Mouse (Mus musculus) midbrain, embryonic 15.5 days (tissue): ENCODE results near the gene Tob2. TPM values are rescaled to one million over a fixed set of nuclear protein-coding genes. Genes with fewer than 3 reads are reported as not detected.

Experiments used
- ATAC-seq: fragments of 200-750 bp; cut with Nextera tagmentation; replicated peaks from 2 replicates; pipeline ENCODE4 v1.8.0; 2017; ENCODE audit warnings: moderate TSS enrichment
- H3K27ac ChIP-seq: fragments of 300-500 bp; sonication (generic); 2 replicates; pipeline ENCODE4 v1.5.1; 2015; ENCODE audit warnings: mild to moderate bottlenecking, inconsistent platforms
- H3K27me3 ChIP-seq: fragments of 300-500 bp; sonication (generic); replicated peaks from 2 replicates; pipeline ENCODE4 v1.6.1; 2015; ENCODE audit warnings: inconsistent platforms
- H3K36me3 ChIP-seq: fragments of 300-500 bp; sonication (generic); replicated peaks from 2 replicates; pipeline ENCODE4 v1.6.1; 2015; ENCODE audit warnings: inconsistent platforms
- H3K4me1 ChIP-seq: fragments of 300-500 bp; sonication (generic); 2 replicates; pipeline ENCODE4 v1.6.1; 2015; ENCODE audit warnings: inconsistent platforms
- H3K4me2 ChIP-seq: fragments of 300-500 bp; sonication (generic); 2 replicates; pipeline ENCODE4 v1.6.1; 2015; ENCODE audit warnings: inconsistent platforms, mild to moderate bottlenecking, moderate library complexity
- H3K4me3 ChIP-seq: fragments of 300-500 bp; sonication (generic); 2 replicates; pipeline ENCODE4 v1.5.1; 2015; ENCODE audit warnings: mild to moderate bottlenecking, inconsistent platforms
- H3K9ac ChIP-seq: fragments of 300-500 bp; sonication (generic); 2 replicates; pipeline ENCODE4 v1.6.1; 2015; ENCODE audit warnings: mild to moderate bottlenecking, inconsistent platforms
- H3K9me3 ChIP-seq: fragments of 300-500 bp; sonication (generic); 2 replicates; pipeline ENCODE4 v1.6.1; 2016; ENCODE audit warnings: inconsistent platforms
- WGBS: fragments of 180-500 bp; shearing (Covaris S2); methylation state at CpG from one replicate; pipeline ENCODE4 v1.1.7; 2015; ENCODE audit warnings: mixed read lengths; 5-methylcytosine and 5-hydroxymethylcytosine counted together
- polyA plus RNA-seq: library from polyadenylated mRNA; unstranded; fragments of >200 nt; fragmentation: Nextera tagmentation; extraction: Ambion mirVana; gene quantifications from 2 replicates; pipeline ENCODE4 v1.2.1, GENCODE M21; 2015

The Tob2 gene
- polyA plus RNA-seq, 1 experiment from 2014 or later: 18.5 TPM

DNA sequence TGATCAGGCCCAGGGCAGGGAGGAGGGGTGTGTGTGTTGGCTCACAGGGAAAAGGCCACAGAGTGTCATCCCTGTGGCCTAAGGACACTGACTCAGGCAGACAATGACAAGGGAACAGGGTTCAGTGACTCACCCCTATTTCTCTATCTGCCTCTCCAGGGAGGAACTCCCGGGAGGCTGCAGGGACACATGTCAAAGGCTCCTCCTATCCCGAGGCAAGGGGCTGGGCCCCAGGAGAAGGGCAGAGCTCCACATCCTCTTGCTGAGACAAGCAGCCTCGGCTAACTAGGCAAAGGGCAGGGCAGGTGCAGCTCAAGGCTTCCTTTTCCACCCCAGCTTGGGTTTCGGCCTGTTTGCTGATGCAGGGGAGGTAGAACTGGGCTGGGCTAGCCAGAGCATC is 12.9 kb downstream of the Tob2 start:
- Histone ChIP-seq H3K27me3 (no peaks in the 10 kb centered on the region), H3K9ac (no peak overlapping the region), H3K27ac (no peak overlapping the region), H3K9me3 (no peaks in the 10 kb centered on the region), H3K4me2 (no peak overlapping the region), H3K4me3 (no peak overlapping the region), H3K4me1 (no peaks in the 10 kb centered on the region; the same call in 1 of the 2 replicates), H3K36me3 (peaks cover 21% of the 10 kb centered on the region; the same call in 1 of the 2 replicates)
- no peak for ATAC-seq
- WGBS: 38% methylated on average over 4 of the region's 4 CpGs

DNA sequence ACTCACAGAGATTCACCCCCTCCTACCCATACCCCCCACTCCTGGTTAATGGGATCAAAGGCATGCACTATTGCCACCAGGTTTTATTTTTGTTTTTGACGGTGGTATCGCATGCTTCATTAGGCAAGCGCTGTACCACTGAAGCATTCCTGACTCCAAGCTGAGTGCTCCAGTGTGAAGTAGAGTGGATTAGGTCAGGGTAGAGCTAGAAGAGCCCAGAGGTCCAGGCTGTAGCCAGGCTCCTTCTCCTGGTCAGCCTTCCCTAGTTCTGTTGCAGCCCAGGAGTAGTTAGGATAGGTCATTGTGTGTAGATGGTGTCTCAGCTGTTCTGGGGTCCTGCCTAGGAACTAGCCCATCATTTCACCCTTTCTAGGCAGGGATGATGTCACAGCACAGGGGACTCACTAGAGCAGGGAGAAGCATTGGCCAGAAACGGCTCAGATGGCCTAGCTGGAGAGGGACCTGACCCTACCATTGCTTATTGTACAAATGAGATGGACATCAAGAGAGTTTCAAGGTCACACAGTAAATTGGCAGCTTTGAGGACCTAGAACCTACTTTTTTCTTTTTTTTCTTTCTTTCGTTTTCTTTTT is 13.5 kb downstream of the Tob2 start:
- ATAC-seq: no peak
- Histone ChIP-seq H3K9ac (no peak overlapping the region), H3K9me3 (no peaks in the 10 kb centered on the region), H3K4me3 (no peak overlapping the region), H3K27ac (no peak overlapping the region), H3K36me3 (peaks cover 15% of the 10 kb centered on the region; the same call in 1 of the 2 replicates), H3K4me1 (no peaks in the 10 kb centered on the region; the same call in 1 of the 2 replicates), H3K27me3 (no peaks in the 10 kb centered on the region), H3K4me2 (no peak overlapping the region)
- 73% methylated on average over 5 of the region's 5 CpGs for WGBS

DNA sequence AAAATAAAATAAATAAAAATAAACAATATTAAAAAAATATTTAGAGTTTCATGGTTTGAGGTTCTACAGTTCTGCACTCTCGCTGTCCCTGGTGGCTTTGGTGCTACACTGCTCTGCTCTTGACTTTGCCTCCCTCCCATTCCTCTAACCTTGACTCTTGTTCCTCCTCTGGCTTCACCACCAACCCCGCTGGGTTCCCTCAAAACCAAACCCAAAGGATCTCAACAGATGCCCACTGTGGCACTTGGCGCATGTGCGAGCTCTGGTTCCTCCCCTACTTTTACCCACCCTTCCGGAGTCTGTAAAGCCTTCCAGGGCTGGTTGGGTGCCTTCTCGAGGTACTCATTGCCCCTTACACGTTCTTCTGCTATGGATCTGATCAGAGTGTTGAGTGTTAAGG is 16.3 kb downstream of the Tob2 start:
- WGBS: 80% methylated on average over 7 of the region's 7 CpGs
- Histone ChIP-seq H3K9ac (no peak overlapping the region), H3K36me3 (no peaks in the 10 kb centered on the region; the same call in 1 of the 2 replicates), H3K27me3 (no peaks in the 10 kb centered on the region), H3K4me3 (no peak overlapping the region), H3K27ac (no peak overlapping the region), H3K9me3 (no peaks in the 10 kb centered on the region), H3K4me2 (no peak overlapping the region), H3K4me1 (no peaks in the 10 kb centered on the region)
- no peak for ATAC-seq

DNA sequence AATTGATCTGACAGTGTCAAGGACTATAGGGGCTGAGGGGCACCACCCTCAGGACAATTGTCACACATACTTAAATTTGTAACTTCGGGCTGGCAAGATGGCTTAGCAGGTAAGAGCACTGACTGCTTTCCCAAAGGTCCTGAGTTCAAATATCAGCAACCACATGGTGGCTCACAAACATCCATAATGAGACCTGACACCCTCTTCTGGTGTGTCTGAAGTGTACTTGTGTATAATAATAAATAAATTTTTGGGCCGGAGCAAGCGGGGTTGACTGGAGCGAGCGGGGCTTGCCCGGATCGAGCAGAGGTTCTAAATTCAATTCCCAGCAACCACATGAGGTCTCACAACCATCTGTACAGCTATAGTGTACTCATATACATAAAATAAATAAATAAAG is 18.3 kb downstream of the Tob2 start:
- Histone ChIP-seq H3K4me2 (no peak overlapping the region), H3K27me3 (no peaks in the 10 kb centered on the region), H3K4me3 (no peak overlapping the region), H3K36me3 (no peaks in the 10 kb centered on the region), H3K9ac (no peak overlapping the region), H3K27ac (no peak overlapping the region), H3K4me1 (peaks cover 9% of the 10 kb centered on the region), H3K9me3 (no peaks in the 10 kb centered on the region)
- ATAC-seq: no peak
- WGBS: 95% methylated on average over 7 of the region's 7 CpGs

DNA sequence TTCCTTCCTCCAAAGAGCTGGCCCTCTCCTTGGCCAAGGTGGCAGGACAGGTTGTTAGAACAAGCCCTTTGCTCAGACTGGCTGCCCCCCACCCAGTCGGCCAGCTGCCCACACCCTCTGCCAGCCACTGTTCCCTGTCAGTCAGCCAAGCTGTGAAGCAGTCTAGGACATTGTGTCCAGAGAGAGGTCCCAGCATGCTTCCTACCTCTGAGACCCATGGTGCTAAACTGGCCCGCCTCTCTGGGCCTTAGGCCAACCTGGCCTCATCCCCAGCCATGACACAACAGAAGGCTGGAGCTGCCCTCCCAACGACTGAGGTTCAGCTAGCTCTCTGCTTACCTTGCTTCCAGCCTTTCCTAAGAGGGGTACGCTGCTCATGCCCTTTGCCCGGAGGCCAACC is 19.0 kb downstream of the Tob2 start:
- Histone ChIP-seq H3K9ac (no peak overlapping the region), H3K27me3 (0 out of 2 replicates have a peak, but pooled peaks cover 3% of the 10 kb centered on the region), H3K9me3 (no peaks in the 10 kb centered on the region), H3K27ac (no peak overlapping the region), H3K4me2 (no peak overlapping the region), H3K36me3 (no peaks in the 10 kb centered on the region), H3K4me1 (peaks cover 9% of the 10 kb centered on the region), H3K4me3 (no peak overlapping the region)
- WGBS: 65% methylated on average over 5 of the region's 5 CpGs
- ATAC-seq: peak; percentile 50; the same call in 1 of the 2 replicates

DNA sequence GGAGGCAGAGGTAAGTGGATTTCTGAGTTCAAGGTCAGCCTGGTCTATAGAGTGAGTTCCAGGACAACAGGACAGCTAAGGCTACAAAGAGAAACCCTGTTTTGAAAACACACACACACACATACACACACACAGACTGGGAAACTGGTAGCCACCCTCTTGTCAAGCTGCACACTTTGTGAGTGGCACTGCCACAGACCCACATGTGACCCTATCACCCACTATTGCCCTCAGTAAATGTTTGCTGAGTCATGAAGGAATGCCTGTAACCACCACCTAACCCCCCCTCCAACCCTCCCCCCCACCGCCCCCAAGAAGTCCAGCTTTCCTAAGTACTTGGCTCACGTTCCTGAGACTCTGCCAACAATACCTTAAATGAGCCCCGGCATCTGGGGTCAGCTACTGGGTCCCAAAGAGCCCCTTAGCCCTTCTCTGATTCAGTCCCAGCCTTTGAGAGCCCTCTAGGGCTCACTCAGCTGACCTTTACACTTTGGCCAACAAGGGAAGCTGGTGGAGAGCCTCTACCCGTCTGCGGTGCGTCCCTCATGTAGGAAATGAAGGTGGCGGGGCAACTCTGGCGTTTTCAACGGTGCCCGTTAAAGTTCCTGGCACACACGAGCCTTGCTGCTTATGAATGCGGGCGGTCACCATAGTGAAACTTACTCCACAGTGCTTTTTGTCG is 19.9 kb downstream of the Tob2 start:
- Histone ChIP-seq H3K4me1 (peaks cover 9% of the 10 kb centered on the region), H3K9me3 (no peaks in the 10 kb centered on the region), H3K27ac (no peak overlapping the region), H3K4me3 (no peak overlapping the region), H3K9ac (no peak overlapping the region), H3K4me2 (no peak overlapping the region), H3K36me3 (no peaks in the 10 kb centered on the region), H3K27me3 (0 out of 2 replicates have a peak, but pooled peaks cover 3% of the 10 kb centered on the region)
- WGBS: 65% methylated on average over 14 of the region's 14 CpGs
- no peak for ATAC-seq

DNA sequence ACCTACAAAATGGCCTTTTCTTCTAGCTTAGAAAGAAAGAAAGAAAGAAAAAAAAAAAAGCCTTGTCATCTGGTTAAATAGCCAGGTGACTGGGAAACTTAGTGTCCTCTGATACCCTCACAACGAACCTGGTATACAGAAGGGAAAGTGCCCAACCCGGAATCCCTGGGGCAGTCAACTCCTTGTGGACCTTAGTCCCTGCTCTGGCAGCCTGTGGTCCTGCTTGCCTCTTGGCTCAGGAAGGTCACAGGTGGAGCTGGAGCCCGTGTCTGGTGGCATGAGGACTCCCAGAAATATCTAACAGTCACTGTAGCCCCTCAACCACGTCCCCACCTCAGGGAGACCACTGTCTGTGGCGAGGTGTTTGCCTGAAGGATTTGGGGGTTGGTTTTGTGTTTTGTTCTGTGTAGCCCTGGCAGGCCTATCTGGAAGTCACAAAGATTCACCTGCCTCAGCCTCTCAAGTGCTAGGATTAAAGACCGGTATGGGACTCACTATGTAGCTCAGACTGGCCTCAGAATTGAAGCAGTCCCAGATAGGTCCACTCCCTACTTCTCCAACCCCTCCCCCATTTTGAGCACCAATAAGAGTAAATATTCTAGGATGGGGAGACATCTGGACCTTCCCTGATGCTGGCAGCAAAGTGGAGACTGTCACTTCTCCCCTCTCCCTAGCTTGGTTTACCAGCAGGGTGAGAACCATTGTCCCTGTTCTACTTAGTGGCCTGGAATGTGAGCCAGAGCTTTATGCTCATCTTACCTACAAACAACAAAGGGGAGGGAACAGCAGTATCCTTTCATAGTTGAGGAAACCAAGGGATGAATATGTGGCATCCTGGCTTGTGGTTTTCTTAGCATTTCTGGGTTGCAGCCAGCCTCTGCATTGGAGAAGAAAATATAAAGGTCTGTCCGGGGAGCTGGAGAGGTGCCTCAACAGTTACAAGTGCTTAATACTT is 21.4 kb downstream of the Tob2 start:
- peaks cover 9% of the 10 kb centered on the region for H3K4me1 ChIP-seq
- ATAC-seq: no peak
- H3K4me3 ChIP-seq: no peak overlapping the region
- H3K4me2 ChIP-seq: no peak overlapping the region
- H3K36me3 ChIP-seq: no peaks in the 10 kb centered on the region
- WGBS: 52% methylated on average over 7 of the region's 7 CpGs
- H3K9me3 ChIP-seq: no peaks in the 10 kb centered on the region
- no peak overlapping the region for H3K27ac ChIP-seq
- 0 out of 2 replicates have a peak, but pooled peaks cover 3% of the 10 kb centered on the region for H3K27me3 ChIP-seq
- H3K9ac ChIP-seq: no peak overlapping the region

DNA sequence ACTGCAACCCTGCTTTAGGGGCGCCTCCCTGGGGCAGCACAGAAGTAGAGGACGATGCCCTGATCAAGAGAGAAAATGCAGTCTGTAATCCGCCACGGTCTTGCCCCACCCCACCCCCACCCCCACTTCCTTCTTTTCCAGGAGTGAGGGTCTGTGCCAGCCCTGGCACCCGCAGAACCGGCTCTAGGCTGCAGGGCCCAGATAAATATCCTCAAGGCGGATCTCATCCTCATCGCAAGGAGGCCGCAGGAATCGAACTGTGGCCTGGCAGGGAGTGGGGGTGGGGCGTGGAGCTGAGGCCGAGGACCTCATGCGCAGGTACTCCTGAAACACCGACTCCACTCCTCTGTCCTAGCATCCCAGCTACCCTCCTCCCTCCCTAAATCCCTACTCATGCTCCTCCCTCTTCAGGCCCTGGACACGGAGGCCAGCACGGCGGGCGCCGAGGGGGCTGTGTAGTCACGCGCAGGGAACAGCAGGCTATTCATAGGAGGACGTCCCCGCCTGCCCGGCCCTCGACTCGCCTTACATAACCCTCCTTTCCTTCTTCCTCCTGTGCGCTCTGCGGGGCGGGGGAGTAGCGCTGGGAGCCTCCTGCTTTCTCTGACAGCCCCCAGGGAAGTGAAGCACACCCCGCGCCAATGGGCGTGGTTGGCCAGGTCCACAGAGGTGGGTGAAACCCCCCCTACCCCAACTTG is 22.3 kb downstream of the Tob2 start:
- H3K9ac ChIP-seq: peak overlapping the region; percentile 30
- no peaks in the 10 kb centered on the region for H3K36me3 ChIP-seq
- peak overlapping the region; percentile 42 for H3K4me2 ChIP-seq
- 0 out of 2 replicates have a peak, but pooled peaks cover 3% of the 10 kb centered on the region for H3K27me3 ChIP-seq
- H3K4me3 ChIP-seq: peak overlapping the region; percentile 15; the same call in 1 of the 2 replicates
- H3K9me3 ChIP-seq: no peaks in the 10 kb centered on the region
- peaks cover 9% of the 10 kb centered on the region for H3K4me1 ChIP-seq
- WGBS: 2% methylated on average over 33 of the region's 33 CpGs
- no peak overlapping the region for H3K27ac ChIP-seq
- ATAC-seq: 0 out of 2 replicates have a peak, but pooled peaks have one; percentile 48

DNA sequence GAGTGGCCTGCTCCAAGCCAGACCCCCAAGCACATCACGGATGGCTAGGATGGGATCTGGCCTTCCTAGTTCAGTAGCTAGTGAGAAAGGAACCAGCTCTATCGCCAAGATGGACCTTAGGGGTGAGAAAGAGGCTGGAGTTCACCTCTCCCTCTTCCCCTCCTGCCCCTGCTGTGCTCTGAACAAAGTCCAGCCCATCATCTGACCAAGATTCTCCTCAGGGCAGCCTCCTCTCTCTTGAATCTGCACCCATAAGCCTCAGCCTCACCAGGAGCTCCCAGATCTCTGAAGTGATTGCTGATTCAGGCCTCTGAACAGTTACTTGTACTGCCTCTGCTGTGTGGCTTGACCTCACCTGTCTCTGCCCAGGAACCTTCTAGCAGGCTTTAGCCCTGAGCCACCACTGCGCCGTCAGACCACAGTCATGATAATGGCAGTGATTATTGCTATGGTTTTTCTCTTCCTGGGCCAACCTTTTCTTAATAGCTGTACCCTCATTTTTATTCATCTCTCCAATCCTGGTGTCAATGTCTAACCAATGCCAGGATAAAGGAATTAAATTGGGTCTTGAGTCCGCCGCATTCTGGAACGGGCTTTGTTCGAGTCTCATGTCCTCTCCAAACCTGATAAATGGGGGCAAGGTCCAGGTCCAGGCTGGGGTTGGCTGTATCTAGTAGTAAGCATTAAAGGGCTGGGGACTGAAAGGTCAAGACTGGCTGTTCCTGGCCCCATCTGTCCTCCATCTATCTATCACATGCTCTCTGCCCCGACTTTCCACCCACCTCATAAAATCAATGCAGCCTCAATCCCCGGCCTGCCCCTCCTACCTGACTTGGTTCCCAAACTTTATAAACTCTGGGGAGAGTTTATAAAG is 23.4 kb downstream of the Tob2 start:
- no peak overlapping the region; the same call in 1 of the 2 replicates for H3K4me2 ChIP-seq
- H3K9ac ChIP-seq: no peak overlapping the region
- WGBS: 75% methylated on average over 10 of the region's 10 CpGs
- H3K27me3 ChIP-seq: 0 out of 2 replicates have a peak, but pooled peaks cover 3% of the 10 kb centered on the region
- peaks cover 9% of the 10 kb centered on the region for H3K4me1 ChIP-seq
- ATAC-seq: no peak
- no peaks in the 10 kb centered on the region for H3K36me3 ChIP-seq
- H3K27ac ChIP-seq: no peak overlapping the region
- H3K9me3 ChIP-seq: no peaks in the 10 kb centered on the region
- H3K4me3 ChIP-seq: no peak overlapping the region

DNA sequence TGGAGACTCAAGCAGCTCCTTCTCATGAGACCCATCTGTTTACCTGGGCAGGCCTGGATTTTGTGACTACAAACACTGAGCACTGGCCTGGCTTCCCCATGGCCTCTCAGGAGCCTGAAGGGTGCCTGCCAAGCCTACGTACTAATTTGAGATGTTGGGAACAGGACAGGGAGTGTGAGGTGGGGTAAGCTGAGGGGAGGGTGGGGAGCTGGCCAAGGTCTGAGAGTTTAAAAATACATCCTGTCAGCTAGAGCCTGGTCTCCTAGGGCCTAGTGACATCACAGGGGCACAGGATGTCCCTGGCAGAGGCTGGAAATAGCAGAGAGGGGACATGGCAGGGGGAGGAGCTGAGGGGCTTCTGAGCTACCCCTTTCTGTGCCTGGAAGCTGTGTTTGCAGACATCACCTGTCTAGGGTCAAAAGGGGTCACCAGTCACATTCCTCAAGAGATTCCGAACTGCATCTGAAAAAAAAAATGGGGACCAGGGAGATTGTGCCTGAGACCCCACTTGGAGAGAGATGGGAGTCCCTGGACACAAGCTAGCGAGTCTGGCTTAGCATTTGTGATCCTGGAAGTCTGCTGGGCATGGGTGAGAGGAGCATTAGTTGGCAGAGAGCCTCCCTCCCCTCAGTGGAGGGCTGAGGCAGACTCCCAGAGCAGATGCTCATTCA is 24.3 kb downstream of the Tob2 start:
- H3K9ac ChIP-seq: no peak overlapping the region
- no peak for ATAC-seq
- WGBS: 53% methylated on average over 3 of the region's 3 CpGs
- no peak overlapping the region for H3K27ac ChIP-seq
- no peak overlapping the region for H3K4me3 ChIP-seq
- peaks cover 9% of the 10 kb centered on the region for H3K4me1 ChIP-seq
- no peaks in the 10 kb centered on the region for H3K9me3 ChIP-seq
- no peak overlapping the region for H3K4me2 ChIP-seq
- no peaks in the 10 kb centered on the region for H3K36me3 ChIP-seq
- H3K27me3 ChIP-seq: 0 out of 2 replicates have a peak, but pooled peaks cover 3% of the 10 kb centered on the region
